Mouse (Mus musculus): Measurements from ENCODE around the gene Zfr. TPM values are rescaled to one million over a fixed set of nuclear protein-coding genes. Genes with fewer than 3 reads are reported as not detected.
"Not testable (repeated sequence)": the region's sequence is repeated elsewhere in the genome, so short reads cannot be mapped to it uniquely, and the experiment has no call there.

Gene Zfr
- polyA plus RNA-seq, 1 experiment from 2014 or later = 154 TPM

GRCm38 (mm10) chr15:12097344-12097743 is 20.3 kb upstream of the Zfr start:
- H3K36me3 ChIP-seq (ENCODE audit: control insufficient read depth, insufficient read depth, low read length) = no peaks in the 10 kb centered on the region
- H3K4me3 ChIP-seq (ENCODE audit: low read length) = no peak overlapping the region
- no peaks in the 10 kb centered on the region for H3K27me3 ChIP-seq (ENCODE audit: control insufficient read depth, insufficient read depth, low read length)
- no peak overlapping the region for H3K27ac ChIP-seq (ENCODE audit: low read depth, low read length)
- no peak overlapping the region for H3K9ac ChIP-seq (ENCODE audit: low read depth, low read length)
- WGBS = 89% methylated on average over 5 of the region's 5 CpGs
- no peak for ATAC-seq (ENCODE audit: low FRiP score, low TSS enrichment)
- H3K4me1 ChIP-seq (ENCODE audit: control insufficient read depth, insufficient read depth, low read length) = no peaks in the 10 kb centered on the region
- no peak overlapping the region for H3K4me2 ChIP-seq (replicated peaks; ENCODE audit: low read depth, low read length)
- 0 out of 2 replicates have a peak, but pooled peaks cover 3% of the 10 kb centered on the region for H3K9me3 ChIP-seq (ENCODE audit: control insufficient read depth, low read length)

GRCm38 (mm10) chr15:12100912-12101311 is 16.7 kb upstream of the Zfr start:
- H3K4me1 ChIP-seq (ENCODE audit: control insufficient read depth, insufficient read depth, low read length) = no peaks in the 10 kb centered on the region
- WGBS = 71% methylated on average over 5 of the region's 5 CpGs
- H3K9me3 ChIP-seq (ENCODE audit: control insufficient read depth, low read length) = 0 out of 2 replicates have a peak, but pooled peaks cover 3% of the 10 kb centered on the region
- H3K4me3 ChIP-seq (ENCODE audit: low read length) = no peak overlapping the region
- no peaks in the 10 kb centered on the region for H3K36me3 ChIP-seq (ENCODE audit: control insufficient read depth, insufficient read depth, low read length)
- no peak overlapping the region for H3K4me2 ChIP-seq (replicated peaks; ENCODE audit: low read depth, low read length)
- H3K27ac ChIP-seq (ENCODE audit: low read depth, low read length) = no peak overlapping the region
- H3K9ac ChIP-seq (ENCODE audit: low read depth, low read length) = no peak overlapping the region
- H3K27me3 ChIP-seq (ENCODE audit: control insufficient read depth, insufficient read depth, low read length) = no peaks in the 10 kb centered on the region
- ATAC-seq (ENCODE audit: low FRiP score, low TSS enrichment) = no peak

GRCm38 (mm10) chr15:12103763-12104162 is 13.9 kb upstream of the Zfr start:
- H3K27ac ChIP-seq (ENCODE audit: low read depth, low read length) = no peak overlapping the region
- H3K4me2 ChIP-seq (replicated peaks; ENCODE audit: low read depth, low read length) = no peak overlapping the region
- no peak overlapping the region for H3K4me3 ChIP-seq (ENCODE audit: low read length)
- H3K9me3 ChIP-seq (ENCODE audit: control insufficient read depth, low read length) = no peaks in the 10 kb centered on the region
- H3K36me3 ChIP-seq (ENCODE audit: control insufficient read depth, insufficient read depth, low read length) = no peaks in the 10 kb centered on the region
- H3K27me3 ChIP-seq (ENCODE audit: control insufficient read depth, insufficient read depth, low read length) = no peaks in the 10 kb centered on the region
- no peaks in the 10 kb centered on the region for H3K4me1 ChIP-seq (ENCODE audit: control insufficient read depth, insufficient read depth, low read length)
- no peak overlapping the region for H3K9ac ChIP-seq (ENCODE audit: low read depth, low read length)
- 62% methylated on average over 3 of the region's 3 CpGs for WGBS
- no peak for ATAC-seq (ENCODE audit: low FRiP score, low TSS enrichment)

- Histone ChIP-seq H3K27ac (ENCODE audit: low read depth, low read length) (no peak overlapping the region), H3K27me3 (ENCODE audit: control insufficient read depth, insufficient read depth, low read length) (no peaks in the 10 kb centered on the region), H3K9me3 (ENCODE audit: control insufficient read depth, low read length) (no peaks in the 10 kb centered on the region), H3K36me3 (ENCODE audit: control insufficient read depth, insufficient read depth, low read length) (no peaks in the 10 kb centered on the region), H3K4me3 (ENCODE audit: low read length) (no peak overlapping the region), H3K4me1 (ENCODE audit: control insufficient read depth, insufficient read depth, low read length) (no peaks in the 10 kb centered on the region), H3K9ac (ENCODE audit: low read depth, low read length) (no peak overlapping the region), H3K4me2 (replicated peaks; ENCODE audit: low read depth, low read length) (no peak overlapping the region)
- 89% methylated on average over 2 of the region's 2 CpGs for WGBS
- no peak for ATAC-seq (ENCODE audit: low FRiP score, low TSS enrichment)
Measured at GRCm38 (mm10) chr15:12104827-12105226, 12.8 kb upstream of the Zfr start.

GRCm38 (mm10) chr15:12106430-12106829 is 11.2 kb upstream of the Zfr start:
- Histone ChIP-seq H3K27ac (ENCODE audit: low read depth, low read length) (no peak overlapping the region), H3K9ac (ENCODE audit: low read depth, low read length) (no peak overlapping the region), H3K9me3 (ENCODE audit: control insufficient read depth, low read length) (no peaks in the 10 kb centered on the region), H3K36me3 (ENCODE audit: control insufficient read depth, insufficient read depth, low read length) (no peaks in the 10 kb centered on the region), H3K4me2 (replicated peaks; ENCODE audit: low read depth, low read length) (no peak overlapping the region), H3K4me1 (ENCODE audit: control insufficient read depth, insufficient read depth, low read length) (no peaks in the 10 kb centered on the region), H3K27me3 (ENCODE audit: control insufficient read depth, insufficient read depth, low read length) (no peaks in the 10 kb centered on the region), H3K4me3 (ENCODE audit: low read length) (no peak overlapping the region)
- WGBS = 91% methylated on average over 12 of the region's 12 CpGs
- no peak for ATAC-seq (ENCODE audit: low FRiP score, low TSS enrichment)

GRCm38 (mm10) chr15:12108200-12108599 is 9.4 kb upstream of the Zfr start:
- WGBS = 84% methylated on average over 4 of the region's 4 CpGs
- H3K9ac ChIP-seq (ENCODE audit: low read depth, low read length) = no peak overlapping the region
- 0 out of 2 replicates have a peak, but pooled peaks cover 4% of the 10 kb centered on the region for H3K4me1 ChIP-seq (ENCODE audit: control insufficient read depth, insufficient read depth, low read length)
- H3K27ac ChIP-seq (ENCODE audit: low read depth, low read length) = no peak overlapping the region
- no peaks in the 10 kb centered on the region for H3K27me3 ChIP-seq (ENCODE audit: control insufficient read depth, insufficient read depth, low read length)
- H3K9me3 ChIP-seq (ENCODE audit: control insufficient read depth, low read length) = no peaks in the 10 kb centered on the region
- H3K4me2 ChIP-seq (replicated peaks; ENCODE audit: low read depth, low read length) = no peak overlapping the region
- no peaks in the 10 kb centered on the region for H3K36me3 ChIP-seq (ENCODE audit: control insufficient read depth, insufficient read depth, low read length)
- no peak for ATAC-seq (ENCODE audit: low FRiP score, low TSS enrichment)
- no peak overlapping the region for H3K4me3 ChIP-seq (ENCODE audit: low read length)

GRCm38 (mm10) chr15:12108922-12109321 is 8.7 kb upstream of the Zfr start:
- not testable (repeated sequence) for H3K4me3 ChIP-seq (ENCODE audit: low read length); H3K27ac ChIP-seq (ENCODE audit: low read depth, low read length); H3K36me3 ChIP-seq (ENCODE audit: control insufficient read depth, insufficient read depth, low read length); H3K27me3 ChIP-seq (ENCODE audit: control insufficient read depth, insufficient read depth, low read length); H3K9ac ChIP-seq (ENCODE audit: low read depth, low read length); H3K9me3 ChIP-seq (ENCODE audit: control insufficient read depth, low read length); ATAC-seq (ENCODE audit: low FRiP score, low TSS enrichment); H3K4me1 ChIP-seq (ENCODE audit: control insufficient read depth, insufficient read depth, low read length); H3K4me2 ChIP-seq (replicated peaks; ENCODE audit: low read depth, low read length)
- WGBS = 91% methylated on average over 3 of the region's 3 CpGs

- WGBS = 55% methylated on average over 7 of the region's 7 CpGs
- no peak overlapping the region for H3K4me2 ChIP-seq (replicated peaks; ENCODE audit: low read depth, low read length)
- H3K4me1 ChIP-seq (ENCODE audit: control insufficient read depth, insufficient read depth, low read length) = 0 out of 2 replicates have a peak, but pooled peaks cover 4% of the 10 kb centered on the region
- no peaks in the 10 kb centered on the region for H3K36me3 ChIP-seq (ENCODE audit: control insufficient read depth, insufficient read depth, low read length)
- no peak overlapping the region for H3K27ac ChIP-seq (ENCODE audit: low read depth, low read length)
- no peak overlapping the region for H3K4me3 ChIP-seq (ENCODE audit: low read length)
- no peak for ATAC-seq (ENCODE audit: low FRiP score, low TSS enrichment)
- no peak overlapping the region for H3K9ac ChIP-seq (ENCODE audit: low read depth, low read length)
- H3K27me3 ChIP-seq (ENCODE audit: control insufficient read depth, insufficient read depth, low read length) = no peaks in the 10 kb centered on the region
- no peaks in the 10 kb centered on the region for H3K9me3 ChIP-seq (ENCODE audit: control insufficient read depth, low read length)
Measured at GRCm38 (mm10) chr15:12111232-12111631, 6.4 kb upstream of the Zfr start.

GRCm38 (mm10) chr15:12113411-12113810 is 4.2 kb upstream of the Zfr start:
- H3K9ac ChIP-seq (ENCODE audit: low read depth, low read length) = no peak overlapping the region
- 0 out of 2 replicates have a peak, but pooled peaks cover 8% of the 10 kb centered on the region for H3K4me1 ChIP-seq (ENCODE audit: control insufficient read depth, insufficient read depth, low read length)
- WGBS = 81% methylated on average over 2 of the region's 2 CpGs
- H3K36me3 ChIP-seq (ENCODE audit: control insufficient read depth, insufficient read depth, low read length) = no peaks in the 10 kb centered on the region
- no peak overlapping the region for H3K4me3 ChIP-seq (ENCODE audit: low read length)
- no peak overlapping the region for H3K4me2 ChIP-seq (replicated peaks; ENCODE audit: low read depth, low read length)
- H3K9me3 ChIP-seq (ENCODE audit: control insufficient read depth, low read length) = no peaks in the 10 kb centered on the region
- no peak for ATAC-seq (ENCODE audit: low FRiP score, low TSS enrichment)
- no peak overlapping the region for H3K27ac ChIP-seq (ENCODE audit: low read depth, low read length)
- H3K27me3 ChIP-seq (ENCODE audit: control insufficient read depth, insufficient read depth, low read length) = no peaks in the 10 kb centered on the region
